Mouse (Mus musculus) neural tube, embryonic 11.5 days (tissue): ENCODE measurements at regions not wholly inside any gene's neighbourhood (a gene's known extent, or its start where the extent isn't known, plus 50 kb on each side); places are given as distances from the start of the nearest gene placed in this dataset.

Experiments used
- ATAC-seq: fragments of 200-750 bp; cut with Nextera tagmentation; 2 replicates; pipeline ENCODE4 v1.8.0; 2017; ENCODE audit warnings: moderate number of reproducible peaks, mild to moderate bottlenecking, moderate TSS enrichment, moderate library complexity; ENCODE audit not compliant: insufficient read depth, low FRiP score, low TSS enrichment
- DNase-seq: peaks from one replicate; pipeline ENCODE4 v3.0.0-alpha.2; 2015; ENCODE audit warnings: low spot score
- H3K27ac ChIP-seq: fragments of 300-500 bp; sonication (generic); 2 replicates; pipeline ENCODE4 v1.5.1; 2014; ENCODE audit warnings: low read depth, mild to moderate bottlenecking, low read length
- H3K27me3 ChIP-seq: fragments of 300-500 bp; sonication (generic); 2 replicates; pipeline ENCODE4 v1.6.1; 2014; ENCODE audit warnings: mild to moderate bottlenecking, low read length, mixed read lengths; ENCODE audit not compliant: control insufficient read depth, insufficient read depth
- H3K36me3 ChIP-seq: fragments of 300-500 bp; sonication (generic); 2 replicates; pipeline ENCODE4 v1.6.1; 2014; ENCODE audit warnings: mild to moderate bottlenecking, low read length, moderate library complexity, mixed read lengths; ENCODE audit not compliant: control insufficient read depth, insufficient read depth
- H3K4me1 ChIP-seq: fragments of 300-500 bp; sonication (generic); 2 replicates; pipeline ENCODE4 v1.6.1; 2014; ENCODE audit warnings: low read length, mixed read lengths; ENCODE audit not compliant: control insufficient read depth, insufficient read depth
- H3K4me2 ChIP-seq: fragments of 300-500 bp; sonication (generic); 2 replicates; pipeline ENCODE4 v1.6.1; 2014; ENCODE audit warnings: low read depth, mild to moderate bottlenecking, moderate library complexity
- H3K4me3 ChIP-seq: fragments of 300-500 bp; sonication (generic); 2 replicates; pipeline ENCODE4 v1.5.1; 2014; ENCODE audit warnings: low read depth, low read length
- H3K9ac ChIP-seq: fragments of 300-500 bp; sonication (generic); 2 replicates; pipeline ENCODE4 v1.6.1; 2014; ENCODE audit warnings: mild to moderate bottlenecking, low read length
- H3K9me3 ChIP-seq: fragments of 300-500 bp; sonication (generic); 2 replicates; pipeline ENCODE4 v1.6.1; 2016; ENCODE audit warnings: low read length; ENCODE audit not compliant: control insufficient read depth
- WGBS: fragments of 180-500 bp; shearing (Covaris S2); extraction: QIAGEN DNeasy Blood & Tissue Kit; methylation state at CpG from one replicate; pipeline ENCODE4 v1.1.7; 2014; 5-methylcytosine and 5-hydroxymethylcytosine counted together

DNA sequence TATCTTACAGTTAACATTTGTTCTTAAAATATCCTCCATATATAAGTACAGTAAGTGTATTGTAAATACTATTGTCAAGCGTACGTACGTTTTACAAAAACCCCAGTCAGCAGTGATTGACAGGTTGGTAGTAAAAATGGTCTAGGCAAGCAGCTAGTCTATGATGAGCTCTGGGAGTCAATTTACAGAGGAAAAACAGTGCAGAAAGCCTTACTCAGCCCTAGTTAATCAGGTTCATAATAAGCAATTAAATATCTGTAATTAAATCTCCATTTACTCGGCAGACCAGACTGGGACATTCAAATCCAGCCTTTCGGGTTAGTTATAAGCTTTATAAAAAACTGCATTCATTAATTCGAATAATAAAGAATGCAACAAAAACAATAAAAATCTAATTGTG lies 394.7 kb downstream of the Atp6ap1l start:
- no peak overlapping the region for H3K27ac ChIP-seq
- DNase-seq (no peak), ATAC-seq (no peak)
- no peaks in the 10 kb centered on the region for H3K9me3 ChIP-seq
- H3K4me1 ChIP-seq: no peaks in the 10 kb centered on the region
- H3K36me3 ChIP-seq: no peaks in the 10 kb centered on the region
- no peak overlapping the region for H3K4me3 ChIP-seq
- no peak overlapping the region for H3K4me2 ChIP-seq
- 92% methylated on average over 6 of the region's 6 CpGs for WGBS
- no peak overlapping the region for H3K9ac ChIP-seq
- H3K27me3 ChIP-seq: no peaks in the 10 kb centered on the region

DNA sequence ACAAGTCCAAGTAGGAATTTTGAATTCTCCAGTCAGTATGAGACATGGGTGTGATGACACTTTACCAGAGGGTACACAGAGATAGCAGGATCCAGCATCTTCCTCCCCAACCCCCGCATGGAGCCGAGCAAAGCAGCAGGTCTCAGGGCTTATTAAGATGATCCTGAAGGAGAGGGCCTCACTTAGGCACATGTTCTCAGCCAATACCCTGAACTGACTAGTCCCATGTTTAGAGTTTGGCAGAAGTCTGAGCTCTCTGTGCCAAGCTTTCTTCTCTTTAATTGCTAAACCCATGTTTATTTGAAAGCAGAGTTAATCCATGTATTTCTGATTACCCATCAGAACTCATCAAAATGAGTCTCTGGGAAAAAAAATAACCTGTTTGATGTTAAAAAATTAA lies 402.0 kb downstream of the Atp6ap1l start:
- no peak for ATAC-seq
- DNase-seq: no peak
- WGBS: 79% methylated on average over 2 of the region's 2 CpGs
- Histone ChIP-seq H3K9me3 (no peaks in the 10 kb centered on the region), H3K4me1 (no peaks in the 10 kb centered on the region), H3K4me2 (no peak overlapping the region), H3K36me3 (no peaks in the 10 kb centered on the region), H3K4me3 (no peak overlapping the region), H3K27me3 (no peaks in the 10 kb centered on the region), H3K9ac (no peak overlapping the region), H3K27ac (no peak overlapping the region)

DNA sequence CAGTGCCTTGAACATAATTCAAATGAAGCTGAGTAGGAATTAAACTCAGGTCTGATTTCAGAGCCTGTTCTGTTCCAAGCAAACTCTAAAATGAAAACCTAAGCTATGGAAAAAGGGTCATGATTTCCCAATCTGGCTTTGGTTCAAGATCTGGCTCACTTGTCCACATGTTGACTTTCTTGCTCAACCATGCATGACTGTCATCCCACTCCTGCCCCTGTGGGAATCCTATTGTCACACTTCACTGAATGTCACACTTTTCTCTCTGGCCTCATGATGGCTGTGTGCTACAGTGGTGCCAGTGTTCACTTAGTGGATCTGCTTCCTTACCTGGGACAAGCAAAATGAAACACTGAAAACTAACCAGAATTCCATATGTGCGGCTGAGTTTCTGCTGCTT lies 403.0 kb downstream of the Atp6ap1l start:
- Histone ChIP-seq H3K4me2 (no peak overlapping the region), H3K4me1 (no peaks in the 10 kb centered on the region), H3K9me3 (no peaks in the 10 kb centered on the region), H3K9ac (no peak overlapping the region), H3K36me3 (no peaks in the 10 kb centered on the region), H3K27me3 (no peaks in the 10 kb centered on the region), H3K27ac (no peak overlapping the region), H3K4me3 (no peak overlapping the region)
- 79% methylated on average over 1 of the region's 1 CpGs for WGBS
- ATAC-seq (no peak), DNase-seq (no peak)

DNA sequence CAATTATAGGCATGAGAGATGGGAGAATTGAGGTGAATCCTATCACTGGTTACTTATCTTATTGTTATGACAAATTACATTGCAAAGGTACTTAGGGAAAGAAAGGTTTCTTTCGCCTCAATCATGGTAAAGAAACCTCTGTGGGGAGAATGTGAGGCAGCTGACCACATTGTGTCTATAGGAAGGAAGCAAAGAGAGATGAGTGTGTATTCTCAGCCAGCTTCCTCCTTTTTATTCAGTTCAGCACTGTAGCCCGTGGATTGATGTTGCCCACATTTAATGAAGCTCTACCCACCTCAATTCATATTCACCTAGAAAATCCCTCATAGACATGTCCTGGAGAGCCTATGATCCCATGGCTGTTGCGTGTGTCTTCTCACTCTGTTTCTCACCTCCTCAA lies 406.2 kb downstream of the Atp6ap1l start:
- ATAC-seq (no peak), DNase-seq (no peak)
- Histone ChIP-seq H3K4me3 (no peak overlapping the region), H3K4me1 (no peaks in the 10 kb centered on the region), H3K27me3 (no peaks in the 10 kb centered on the region), H3K36me3 (no peaks in the 10 kb centered on the region), H3K27ac (no peak overlapping the region), H3K9me3 (no peaks in the 10 kb centered on the region), H3K4me2 (no peak overlapping the region), H3K9ac (no peak overlapping the region)
- WGBS: 87% methylated on average over 3 of the region's 3 CpGs

DNA sequence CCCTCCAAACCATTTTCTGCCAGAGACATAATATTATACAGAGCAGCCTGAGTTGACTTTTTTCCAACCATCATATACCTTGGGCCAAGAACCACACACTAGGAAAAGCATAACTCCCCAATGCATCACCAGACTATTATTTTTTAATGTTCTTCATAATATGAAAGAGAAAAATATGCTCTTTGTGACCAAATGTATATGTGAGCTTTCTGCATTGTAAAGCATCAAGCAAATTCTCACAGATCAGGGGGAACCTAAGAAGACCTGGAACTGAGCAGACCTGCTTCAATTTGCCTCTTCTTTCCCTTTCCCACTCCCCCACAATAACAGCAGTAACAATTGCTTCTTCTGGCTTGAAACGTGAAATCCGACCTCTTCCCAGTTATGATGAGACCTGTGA lies 407.6 kb downstream of the Atp6ap1l start:
- Histone ChIP-seq H3K4me3 (no peak overlapping the region), H3K4me2 (no peak overlapping the region), H3K9ac (no peak overlapping the region), H3K27me3 (no peaks in the 10 kb centered on the region), H3K27ac (no peak overlapping the region), H3K4me1 (no peaks in the 10 kb centered on the region), H3K9me3 (no peaks in the 10 kb centered on the region), H3K36me3 (no peaks in the 10 kb centered on the region)
- ATAC-seq: no peak
- 54% methylated on average over 2 of the region's 2 CpGs for WGBS
- DNase-seq: no peak

DNA sequence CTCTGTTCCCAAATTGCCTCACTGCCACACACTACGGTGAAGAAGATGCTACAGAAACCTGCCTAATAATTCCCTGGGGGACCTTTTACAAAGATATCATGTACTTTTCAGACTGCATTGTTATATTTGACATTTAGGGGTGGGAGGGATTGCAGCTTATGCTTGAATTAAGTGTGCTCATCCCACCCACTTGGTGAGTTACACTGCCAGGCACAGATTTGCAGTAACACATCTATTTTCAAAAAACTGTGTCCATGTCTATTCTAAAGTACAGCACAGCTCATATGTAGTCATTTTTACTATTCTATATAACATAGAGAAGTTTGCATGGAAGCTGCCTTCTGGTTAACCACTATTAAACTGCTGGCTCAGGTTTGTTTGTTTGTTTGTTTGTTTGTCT lies 404.3 kb upstream of the Xrcc4 start:
- DNase-seq (no peak), ATAC-seq (no peak)
- Histone ChIP-seq H3K27ac (no peak overlapping the region), H3K36me3 (no peaks in the 10 kb centered on the region), H3K9ac (no peak overlapping the region), H3K27me3 (no peaks in the 10 kb centered on the region), H3K4me2 (no peak overlapping the region), H3K4me1 (no peaks in the 10 kb centered on the region), H3K9me3 (no peaks in the 10 kb centered on the region), H3K4me3 (no peak overlapping the region)
- 56% methylated on average over 1 of the region's 1 CpGs for WGBS

DNA sequence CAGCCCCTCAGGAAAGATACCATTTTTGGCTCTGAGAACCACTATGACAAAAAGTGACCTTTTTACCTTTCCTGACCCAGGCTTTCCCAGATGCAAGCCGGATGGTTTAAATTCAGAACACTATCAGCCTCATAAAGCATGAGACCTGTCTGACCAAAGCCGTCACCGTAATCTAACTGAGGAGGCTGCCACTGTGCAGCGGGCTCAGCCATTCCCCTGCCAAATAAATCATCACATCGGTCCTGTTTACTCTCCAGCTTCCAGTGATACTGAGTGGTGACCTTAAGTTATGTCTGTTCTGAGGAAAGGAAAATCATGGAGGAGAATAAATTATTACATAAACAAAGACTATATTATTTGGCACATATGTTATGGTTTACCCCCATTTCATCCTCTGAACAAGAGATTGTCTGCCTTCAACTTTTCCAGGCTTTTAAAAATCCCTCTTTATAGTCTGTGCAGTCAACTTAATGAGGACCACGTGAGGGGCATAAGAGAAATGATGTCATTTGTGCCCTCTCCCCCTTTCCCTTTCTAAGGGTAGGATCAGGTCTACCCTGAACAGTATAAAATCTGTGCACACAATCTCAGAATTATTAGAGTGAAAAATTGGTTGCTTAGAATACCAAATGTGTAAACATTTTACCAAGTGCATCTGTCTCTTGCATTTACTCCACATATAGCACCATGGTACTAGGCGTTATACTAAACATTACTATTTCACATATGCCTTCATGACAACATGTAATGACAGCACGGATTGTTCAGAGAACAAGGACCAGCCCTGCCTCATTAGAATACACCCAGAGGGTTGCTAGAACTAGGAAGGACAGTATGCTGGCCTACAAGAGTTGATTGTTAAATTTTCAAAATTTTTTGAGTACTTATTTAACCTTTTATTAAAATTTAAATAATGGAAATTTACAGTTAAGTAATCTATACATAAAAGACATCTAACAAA lies 401.9 kb upstream of the Xrcc4 start:
- H3K36me3 ChIP-seq: no peaks in the 10 kb centered on the region
- no peak overlapping the region for H3K27ac ChIP-seq
- no peaks in the 10 kb centered on the region for H3K4me1 ChIP-seq
- 34% methylated on average over 8 of the region's 8 CpGs for WGBS
- H3K9ac ChIP-seq: no peak overlapping the region
- DNase-seq: peak; percentile 16
- no peaks in the 10 kb centered on the region for H3K9me3 ChIP-seq
- H3K27me3 ChIP-seq: no peaks in the 10 kb centered on the region
- peak; percentile 71 for ATAC-seq
- no peak overlapping the region for H3K4me2 ChIP-seq
- no peak overlapping the region for H3K4me3 ChIP-seq

DNA sequence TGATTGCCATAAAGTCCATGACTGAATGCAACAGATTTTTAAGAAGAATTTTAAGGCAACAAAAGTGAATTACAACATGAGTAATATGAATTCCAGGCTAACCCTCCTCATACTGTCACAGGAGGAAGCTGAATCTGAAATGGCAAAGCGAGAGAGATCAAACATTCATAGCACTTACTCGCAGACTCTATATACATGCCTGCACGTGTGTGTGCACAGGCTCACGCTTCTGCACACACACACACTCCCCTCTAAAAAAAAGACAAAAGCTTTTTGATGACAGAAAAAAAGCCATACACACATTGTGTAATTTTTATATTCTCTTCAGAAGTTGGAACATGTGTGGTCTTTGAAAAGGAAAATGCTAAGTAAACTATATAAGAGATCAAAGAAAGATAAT lies 391.1 kb upstream of the Xrcc4 start:
- DNase-seq (no peak), ATAC-seq (no peak)
- H3K27me3 ChIP-seq: no peaks in the 10 kb centered on the region
- no peak overlapping the region for H3K4me3 ChIP-seq
- WGBS: 88% methylated on average over 4 of the region's 4 CpGs
- H3K27ac ChIP-seq: no peak overlapping the region
- no peaks in the 10 kb centered on the region for H3K4me1 ChIP-seq
- H3K9ac ChIP-seq: no peak overlapping the region
- H3K4me2 ChIP-seq: no peak overlapping the region
- H3K36me3 ChIP-seq: no peaks in the 10 kb centered on the region
- H3K9me3 ChIP-seq: no peaks in the 10 kb centered on the region

DNA sequence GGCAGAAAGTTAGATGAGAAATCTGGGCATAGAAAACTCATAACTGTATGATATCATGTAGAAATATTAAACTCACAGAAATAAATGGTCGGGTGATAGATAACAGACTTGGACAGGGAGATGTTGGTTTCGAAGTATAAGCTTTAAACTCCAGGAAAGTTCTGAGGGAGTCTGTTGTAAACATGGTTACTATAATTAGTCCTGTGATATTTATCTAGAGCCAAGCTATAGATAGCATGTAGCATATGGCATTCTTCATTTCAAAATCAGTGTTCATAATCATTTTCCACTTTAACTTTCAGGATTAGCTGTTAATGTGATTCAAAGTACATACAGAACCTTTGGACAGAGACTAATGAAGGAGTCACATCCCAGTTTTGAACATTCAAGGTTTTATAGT lies 387.5 kb upstream of the Xrcc4 start:
- H3K4me2 ChIP-seq: no peak overlapping the region
- 86% methylated on average over 2 of the region's 2 CpGs for WGBS
- DNase-seq (no peak), ATAC-seq (no peak)
- H3K36me3 ChIP-seq: no peaks in the 10 kb centered on the region
- H3K27me3 ChIP-seq: no peaks in the 10 kb centered on the region
- no peak overlapping the region for H3K9ac ChIP-seq
- no peaks in the 10 kb centered on the region for H3K4me1 ChIP-seq
- no peaks in the 10 kb centered on the region for H3K9me3 ChIP-seq
- no peak overlapping the region for H3K4me3 ChIP-seq
- H3K27ac ChIP-seq: no peak overlapping the region
